Comparison of ENCODE assay signal across 24 mouse cellular contexts in the genomic region with DNA sequence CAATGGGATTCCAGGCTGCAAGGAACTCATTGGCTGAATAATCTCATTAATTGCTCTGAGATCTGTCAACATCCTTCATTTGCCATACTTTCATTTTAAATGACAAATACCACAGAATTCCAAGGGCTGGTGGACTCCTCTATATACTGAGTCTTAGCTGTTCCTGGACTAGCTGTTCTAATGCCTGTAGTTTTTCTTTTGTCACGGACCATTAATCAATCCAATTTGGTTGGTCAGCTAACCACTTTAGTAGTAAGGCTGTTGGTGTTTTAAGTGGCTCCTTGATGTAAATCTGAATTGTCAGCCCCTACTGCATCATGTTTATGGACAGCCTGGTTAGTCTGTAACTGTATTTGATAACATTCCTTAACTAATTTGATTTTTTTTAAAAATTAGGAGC. TPM values are rescaled to one million over a fixed set of nuclear protein-coding genes. Genes with fewer than 3 reads are reported as not detected.
"Had no signal": no experiment of that assay in that cellular context is flagged by ENCODE, and none has a peak within 500 bp of the region (broad histone marks: within the 10 kb centered on the region; RNA-seq: fewer than 3 reads in every experiment).

No protein-coding gene starts in this region.

- H3K27me3 ChIP-seq: limb, embryonic 12.5 days; limb, embryonic 15.5 days; midbrain, embryonic 13.5 days; neural tube, embryonic 13.5 days had no signal

- H3K4me1 ChIP-seq: limb, embryonic 12.5 days; limb, embryonic 15.5 days; midbrain, embryonic 10.5 days; midbrain, embryonic 13.5 days; neural tube, embryonic 13.5 days had no signal

- H3K4me2 ChIP-seq: limb, embryonic 12.5 days; limb, embryonic 15.5 days; liver, embryonic 11.5 days; lung, embryonic 14.5 days; midbrain, embryonic 13.5 days; neural tube, embryonic 13.5 days had no signal

- H3K4me3 ChIP-seq: limb, embryonic 12.5 days; limb, embryonic 15.5 days; midbrain, embryonic 10.5 days; midbrain, embryonic 13.5 days; myocyte; neural tube, embryonic 13.5 days had no signal

- H3K36me3 ChIP-seq: limb, embryonic 12.5 days; limb, embryonic 15.5 days; midbrain, embryonic 10.5 days; midbrain, embryonic 13.5 days; neural tube, embryonic 13.5 days had no signal

- DNase-seq: left cerebral cortex, postnatal 4 days; liver, postnatal 0 days; lung, embryonic 14.5 days; right cerebral cortex, adult 18-20 months; right cerebral cortex, postnatal 14 days; right cerebral cortex, postnatal 4 days; thymus, adult 2 months; thymus, postnatal 25 days had no signal

- ATAC-seq: hindbrain, postnatal 0 days; inflammation-experienced regulatory T-cells, adult 6 months; intestine, embryonic 16.5 days; liver, postnatal 0 days; lung, postnatal 0 days; midbrain, embryonic 13.5 days; midbrain, embryonic 16.5 days had no signal

- H3K27ac ChIP-seq: hindbrain, postnatal 0 days; limb, embryonic 12.5 days; limb, embryonic 15.5 days; liver, embryonic 14.5 days; macrophage; midbrain, embryonic 10.5 days; midbrain, embryonic 13.5 days; neural tube, embryonic 13.5 days; stomach, postnatal 0 days had no signal

- H3K9ac ChIP-seq: limb, embryonic 12.5 days; limb, embryonic 15.5 days; liver, embryonic 14.5 days; liver, postnatal 0 days; lung, embryonic 14.5 days; midbrain, embryonic 13.5 days; neural tube, embryonic 13.5 days had no signal

- H3K9me3 ChIP-seq: limb, embryonic 12.5 days; limb, embryonic 15.5 days; midbrain, embryonic 10.5 days; midbrain, embryonic 13.5 days; neural tube, embryonic 13.5 days had no signal

RNA-seq across cellular contexts. Expression of a gene that starts 20.2 kb away (rescaled TPM):
- polyA plus RNA-seq: hindbrain, postnatal 0 days; inflammation-experienced regulatory T-cells, adult 6 months; intestine, embryonic 16.5 days; limb, embryonic 12.5 days; limb, embryonic 15.5 days; liver, embryonic 11.5 days; liver, embryonic 14.5 days; liver, postnatal 0 days; lung, embryonic 14.5 days; lung, postnatal 0 days; macrophage; midbrain, embryonic 10.5 days; midbrain, embryonic 13.5 days; midbrain, embryonic 16.5 days; myocyte; neural tube, embryonic 13.5 days; stomach, embryonic 14.5 days; stomach, postnatal 0 days; thymus, adult 2 months had no signal

RNA-seq across cellular contexts. Expression of a gene that starts 53.5 kb away (rescaled TPM):
- polyA plus RNA-seq: hindbrain, postnatal 0 days; inflammation-experienced regulatory T-cells, adult 6 months; intestine, embryonic 16.5 days; limb, embryonic 12.5 days; limb, embryonic 15.5 days; liver, embryonic 11.5 days; liver, embryonic 14.5 days; liver, postnatal 0 days; lung, embryonic 14.5 days; lung, postnatal 0 days; macrophage; midbrain, embryonic 10.5 days; midbrain, embryonic 13.5 days; midbrain, embryonic 16.5 days; myocyte; neural tube, embryonic 13.5 days; stomach, embryonic 14.5 days; stomach, postnatal 0 days; thymus, adult 2 months had no signal
